Mouse (Mus musculus) gastrocnemius, adult 2 months (tissue): ENCODE measurements at regions not wholly inside any gene's neighbourhood (a gene's known extent, or its start where the extent isn't known, plus 50 kb on each side); places are given as distances from the start of the nearest gene placed in this dataset.

Experiments used
- DNase-seq: peaks from one replicate; pipeline ENCODE4 v3.0.0; 2022
- H3K27ac ChIP-seq: fragments of 200-600 bp; 2 replicates; pipeline ENCODE4 v1.8.1; 2022; ENCODE audit warnings: mild to moderate bottlenecking
- H3K4me3 ChIP-seq: fragments of 200-600 bp; 2 replicates; pipeline ENCODE4 v1.8.1; 2022; ENCODE audit warnings: mild to moderate bottlenecking, moderate library complexity
- CTCF ChIP-seq: fragments of 200-600 bp; IDR thresholded peaks from 2 replicates; pipeline ENCODE4 v1.8.1; 2022; ENCODE audit warnings: antibody characterized with exemption, mild to moderate bottlenecking, moderate library complexity
- intact Hi-C: fragments of 180-260 bp; cut with DNase I; formaldehyde crosslinking; loops from one replicate; pipeline ENCODE4 v1.15.1; 2025

DNA sequence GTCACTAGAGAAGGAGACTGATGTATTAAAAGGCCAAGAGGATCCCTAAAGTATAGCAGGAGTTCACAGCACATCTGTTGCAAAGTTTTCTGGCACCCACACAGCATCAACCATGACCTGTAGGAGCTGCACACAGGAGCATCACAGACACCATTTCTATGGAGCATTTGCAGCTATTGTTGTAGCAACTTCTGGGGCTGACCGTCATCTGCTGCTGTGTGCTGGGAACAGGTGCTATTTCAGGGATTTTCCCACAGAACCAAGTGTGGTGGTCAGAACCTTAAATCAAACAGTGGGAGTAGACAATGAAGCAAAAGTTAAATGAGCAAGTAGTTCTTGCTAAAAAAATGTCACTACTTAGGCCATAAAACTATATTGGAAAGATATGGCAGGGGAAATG lies 106.9 kb upstream of the Ankrd50 start:
- no peak overlapping the region for H3K27ac ChIP-seq
- no peak overlapping the region for H3K4me3 ChIP-seq
- no peak for DNase-seq
- intact Hi-C loops = loop anchor here (10.0 kb wide), 1 partner anchor 67 kb away; no protein-coding TSS in a partner anchor
- TF ChIP-seq CTCF = no peak

DNA sequence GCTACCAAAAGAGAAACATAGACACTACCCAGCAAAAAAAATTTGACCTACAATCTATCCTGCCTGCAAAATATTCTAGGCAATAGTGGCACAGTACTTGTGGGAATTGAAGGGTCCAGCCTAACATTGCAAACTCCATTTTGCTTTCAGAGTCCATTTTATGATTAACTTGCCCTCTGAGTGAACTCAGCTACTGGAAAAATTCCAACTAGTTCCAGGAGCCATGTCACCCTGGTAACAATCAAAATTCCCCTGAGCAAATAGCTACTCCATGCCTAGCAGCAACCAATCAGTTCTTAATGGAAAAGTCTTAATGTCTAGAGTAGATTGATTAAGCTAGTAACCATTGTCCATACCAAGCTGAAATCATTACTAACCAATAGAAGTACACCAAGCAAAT lies 104.3 kb upstream of the Ankrd50 start:
- Histone ChIP-seq H3K27ac (no peak overlapping the region), H3K4me3 (no peak overlapping the region)
- TF ChIP-seq CTCF = no peak
- intact Hi-C loops = no loop called here
- DNase-seq = no peak

DNA sequence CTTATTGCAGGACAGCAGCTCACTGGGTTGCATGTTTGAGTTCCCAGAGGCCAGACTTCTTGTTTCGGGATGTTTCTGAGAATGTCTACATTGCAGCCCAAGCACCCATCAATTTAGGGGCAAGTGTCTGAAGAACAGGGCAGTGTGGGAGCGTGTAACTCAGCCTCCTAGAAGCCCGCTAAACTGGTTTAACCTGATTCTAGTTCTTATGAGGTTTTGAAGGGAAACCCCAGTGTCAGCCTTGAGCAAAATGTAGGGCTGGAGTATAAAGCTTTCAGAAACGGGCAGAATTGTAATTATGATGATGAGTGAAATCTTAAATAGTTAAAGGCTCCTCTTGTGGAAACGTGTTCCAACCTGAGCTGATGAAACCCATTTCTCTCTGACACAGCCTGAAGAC lies 100.9 kb upstream of the Ankrd50 start:
- intact Hi-C loops = no loop called here
- H3K27ac ChIP-seq = no peak overlapping the region
- no peak for DNase-seq
- TF ChIP-seq CTCF = no peak
- H3K4me3 ChIP-seq = no peak overlapping the region

DNA sequence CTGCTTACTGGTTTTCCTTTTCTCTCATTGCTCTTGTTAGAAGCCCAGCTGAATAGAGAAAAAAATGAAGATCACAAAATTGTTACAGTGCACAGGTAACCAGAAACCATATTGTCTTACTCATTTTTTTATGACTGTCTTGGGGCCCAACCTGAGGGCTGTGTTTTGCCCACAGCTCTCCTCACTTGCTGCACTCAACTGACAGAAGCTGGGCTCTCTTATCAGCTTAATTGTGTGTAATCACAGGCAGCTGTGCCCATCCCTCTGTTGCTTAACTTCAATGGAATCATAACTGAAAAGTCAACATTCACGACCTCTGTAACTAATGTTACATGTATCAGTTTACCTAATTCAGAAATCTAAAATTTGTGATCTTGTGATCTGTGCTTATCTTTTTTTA lies 95.1 kb upstream of the Ankrd50 start:
- Histone ChIP-seq H3K27ac (no peak overlapping the region), H3K4me3 (no peak overlapping the region)
- no peak for TF ChIP-seq CTCF
- intact Hi-C loops = no loop called here
- no peak for DNase-seq

DNA sequence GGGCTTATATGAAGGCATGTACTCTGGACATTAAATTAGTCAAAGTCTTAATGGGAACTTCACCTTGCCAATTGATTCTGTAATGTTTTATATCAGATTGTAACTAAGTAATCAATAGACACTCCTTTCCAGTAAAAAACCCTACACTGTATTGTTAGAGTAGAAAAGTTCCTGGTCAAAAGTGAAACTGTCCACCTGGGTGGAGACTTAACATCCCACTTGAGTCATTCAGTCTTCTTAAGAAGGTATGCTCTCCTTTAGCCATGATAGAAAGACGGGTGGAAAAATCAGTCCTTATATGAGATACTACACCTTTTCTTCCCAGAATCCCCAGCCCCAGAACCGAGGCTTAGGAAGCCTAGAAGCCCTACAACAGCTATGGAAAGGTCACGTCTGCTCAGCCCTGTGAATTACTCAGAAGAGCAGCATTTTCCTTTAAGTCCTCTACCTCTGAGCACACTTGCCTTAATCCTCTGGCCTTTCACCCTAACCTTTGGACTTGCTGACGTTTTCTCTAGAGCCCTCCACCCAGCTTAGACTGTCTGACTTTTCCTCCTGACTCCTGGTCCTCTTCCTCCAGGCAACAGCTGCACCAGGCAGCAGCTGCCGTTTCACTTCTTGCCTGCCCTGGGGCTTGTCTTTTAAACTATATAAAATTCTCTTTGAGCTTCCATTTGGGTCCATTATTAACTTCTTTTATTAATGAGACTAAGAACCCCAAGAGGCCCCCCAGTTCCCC lies 93.4 kb upstream of the Ankrd50 start:
- no peak for TF ChIP-seq CTCF
- Histone ChIP-seq H3K4me3 (no peak overlapping the region), H3K27ac (no peak overlapping the region)
- intact Hi-C loops = no loop called here
- no peak for DNase-seq

DNA sequence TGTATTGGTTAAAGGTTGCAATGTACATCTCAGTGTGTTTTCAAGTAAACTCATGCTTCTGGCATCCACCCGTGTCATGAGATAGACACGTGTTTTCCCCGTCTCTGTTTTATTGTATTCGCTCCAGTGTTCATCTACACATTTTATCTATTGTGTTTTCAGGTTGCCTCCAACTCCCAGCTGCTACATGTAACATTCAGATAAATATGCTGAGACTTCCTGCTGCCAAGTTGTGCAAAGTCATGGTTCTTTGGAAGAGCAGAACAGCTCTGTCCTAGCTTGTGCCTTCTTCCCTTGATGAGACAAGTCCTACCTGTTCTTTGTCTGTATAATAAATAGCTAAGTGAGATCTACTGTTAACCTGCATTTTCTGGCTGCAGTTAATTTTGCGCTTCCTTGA lies 89.0 kb upstream of the Ankrd50 start:
- Histone ChIP-seq H3K27ac (no peak overlapping the region), H3K4me3 (no peak overlapping the region)
- TF ChIP-seq CTCF = no peak
- intact Hi-C loops = no loop called here
- no peak for DNase-seq

DNA sequence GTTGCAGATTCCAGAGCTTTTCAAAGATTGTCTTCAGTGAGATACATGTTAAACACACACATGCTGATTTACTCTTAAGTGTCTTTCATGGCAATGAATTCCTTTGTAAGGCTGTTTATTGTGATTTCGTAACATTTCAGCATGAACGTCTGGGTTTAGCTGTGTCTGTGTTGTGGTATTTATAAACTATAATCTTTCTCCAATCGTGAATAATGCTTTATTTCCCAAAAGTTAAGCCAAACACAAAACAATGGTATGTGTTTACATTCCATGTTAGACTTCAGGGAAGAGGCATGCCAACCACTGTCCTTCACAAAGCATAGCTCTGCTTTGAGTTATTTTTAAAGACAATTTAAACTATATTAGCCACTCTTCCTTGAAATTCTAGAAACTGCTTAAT lies 87.5 kb upstream of the Ankrd50 start:
- intact Hi-C loops = no loop called here

DNA sequence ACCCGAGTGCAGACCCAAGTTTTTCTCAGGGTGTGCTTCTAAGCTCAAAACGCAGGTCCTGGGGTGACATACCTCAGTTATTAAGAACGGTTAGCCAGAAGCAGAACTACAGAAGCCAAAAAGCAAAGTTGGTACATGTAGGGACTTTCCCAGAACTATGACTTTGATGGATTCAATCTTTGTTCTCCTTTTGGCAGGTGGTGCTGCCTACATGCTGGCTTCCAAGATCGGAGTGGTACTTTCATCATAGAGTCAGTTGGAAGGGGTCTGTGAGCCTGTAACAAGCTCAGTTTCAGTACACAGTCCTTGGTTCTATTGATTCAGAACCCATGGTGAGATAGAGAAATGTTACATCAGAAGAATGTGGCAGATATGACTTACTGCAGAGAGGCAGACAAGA lies 86.6 kb upstream of the Ankrd50 start:
- H3K27ac ChIP-seq = no peak overlapping the region
- intact Hi-C loops = no loop called here
- no peak overlapping the region for H3K4me3 ChIP-seq
- DNase-seq = no peak
- TF ChIP-seq CTCF = no peak

More for the DNA sequence above, 87.5 kb upstream of the Ankrd50 start:
- DNase-seq = no peak
- no peak overlapping the region for H3K4me3 ChIP-seq
- no peak overlapping the region for H3K27ac ChIP-seq
- no peak for TF ChIP-seq CTCF

DNA sequence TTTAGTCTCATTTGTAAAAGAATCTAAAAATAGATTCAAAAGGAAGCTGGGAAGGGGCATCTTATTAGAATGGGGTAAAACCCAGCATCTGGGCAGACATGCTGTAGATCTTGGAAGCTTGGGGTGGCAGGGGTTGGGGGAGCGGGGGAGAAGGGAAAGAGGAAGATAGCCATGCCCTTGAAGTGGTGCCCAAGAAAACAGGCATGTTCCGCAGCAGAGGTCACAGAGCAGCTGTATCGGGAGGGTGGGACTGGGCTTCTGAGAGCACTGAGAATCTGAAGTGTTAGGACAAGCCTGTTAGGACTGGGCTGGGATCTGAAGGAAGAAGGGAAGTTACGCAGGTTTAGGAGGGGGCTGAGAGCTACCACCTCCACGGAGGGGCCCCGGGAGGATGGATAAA lies 84.4 kb upstream of the Ankrd50 start:
- H3K27ac ChIP-seq = no peak overlapping the region
- TF ChIP-seq CTCF = no peak
- no peak overlapping the region for H3K4me3 ChIP-seq
- DNase-seq = no peak
- intact Hi-C loops = no loop called here

DNA sequence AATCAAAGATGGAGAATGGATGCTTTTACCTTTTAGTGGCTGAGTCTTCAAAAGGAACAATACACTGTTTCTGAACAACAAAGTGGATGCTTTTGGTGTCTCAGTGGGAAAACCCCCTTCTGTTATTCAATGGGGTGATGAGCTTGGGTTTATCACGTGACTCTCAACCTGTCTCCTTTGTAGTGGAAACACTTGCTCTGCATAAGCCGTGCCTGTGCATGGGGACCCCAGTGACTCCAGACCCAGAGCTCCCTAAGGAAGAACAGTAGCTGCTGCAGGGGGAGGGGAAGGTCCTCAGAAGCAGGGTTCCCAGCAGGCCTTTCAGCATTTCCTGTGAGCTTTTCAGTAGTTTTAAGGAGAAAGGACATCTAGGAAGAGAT lies 83.9 kb upstream of the Ankrd50 start:
- TF ChIP-seq CTCF = no peak
- Histone ChIP-seq H3K4me3 (no peak overlapping the region), H3K27ac (no peak overlapping the region)
- no peak for DNase-seq
- intact Hi-C loops = no loop called here

DNA sequence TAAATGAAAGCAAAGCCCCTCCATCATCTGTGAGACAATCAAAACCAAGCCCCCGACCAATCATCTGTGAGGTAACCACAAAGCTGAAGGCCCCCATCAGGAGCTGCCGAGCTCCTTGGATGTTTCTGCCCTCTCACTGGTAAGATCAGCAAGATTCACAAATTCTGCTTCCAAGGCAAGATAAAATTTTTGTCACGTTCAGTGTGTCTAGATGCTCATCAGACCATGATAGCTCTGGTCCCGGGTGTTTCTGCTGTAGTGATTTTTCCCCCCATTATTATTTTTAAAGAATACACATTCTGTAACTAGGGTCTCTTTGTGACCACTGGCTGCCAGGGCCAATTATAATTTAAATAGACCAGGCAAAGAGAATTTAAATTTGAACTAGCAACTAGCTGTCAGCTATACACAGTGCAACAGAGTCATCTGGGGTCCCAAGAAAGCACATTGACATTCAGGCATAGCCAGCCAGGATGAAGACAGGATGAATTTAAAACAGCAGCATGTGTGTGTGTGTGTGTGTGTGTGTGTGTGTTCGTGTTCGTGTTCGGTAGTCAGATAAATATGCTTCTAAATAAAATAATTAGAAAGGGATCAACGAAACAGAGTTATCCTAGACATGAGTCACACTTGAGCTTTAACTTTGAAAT lies 83.4 kb upstream of the Ankrd50 start:
- no peak overlapping the region for H3K4me3 ChIP-seq

DNA sequence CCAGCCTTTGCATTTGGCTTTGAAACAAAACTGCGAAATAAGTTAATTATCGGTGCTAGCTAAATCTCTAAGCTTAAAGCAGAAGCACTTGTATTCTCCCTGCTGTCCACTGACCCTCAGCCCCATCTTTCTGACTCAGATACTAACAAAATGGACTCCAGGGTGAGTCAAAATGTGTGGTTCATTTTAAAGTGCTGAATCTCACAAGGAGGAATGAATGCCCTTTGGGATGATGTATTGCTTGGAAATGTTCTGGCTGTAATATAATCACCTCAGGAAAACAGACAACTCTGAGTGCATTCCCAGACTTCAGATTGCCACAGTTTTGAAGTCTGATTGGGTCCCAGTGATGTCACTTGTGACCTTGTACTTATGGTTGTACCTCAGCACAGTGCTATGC lies 81.9 kb upstream of the Ankrd50 start:
- no peak for TF ChIP-seq CTCF
- H3K27ac ChIP-seq = no peak overlapping the region
- intact Hi-C loops = no loop called here
- H3K4me3 ChIP-seq = no peak overlapping the region
- no peak for DNase-seq

More for the DNA sequence above, 83.4 kb upstream of the Ankrd50 start:
- no peak for TF ChIP-seq CTCF
- DNase-seq = no peak
- intact Hi-C loops = no loop called here
- no peak overlapping the region for H3K27ac ChIP-seq

DNA sequence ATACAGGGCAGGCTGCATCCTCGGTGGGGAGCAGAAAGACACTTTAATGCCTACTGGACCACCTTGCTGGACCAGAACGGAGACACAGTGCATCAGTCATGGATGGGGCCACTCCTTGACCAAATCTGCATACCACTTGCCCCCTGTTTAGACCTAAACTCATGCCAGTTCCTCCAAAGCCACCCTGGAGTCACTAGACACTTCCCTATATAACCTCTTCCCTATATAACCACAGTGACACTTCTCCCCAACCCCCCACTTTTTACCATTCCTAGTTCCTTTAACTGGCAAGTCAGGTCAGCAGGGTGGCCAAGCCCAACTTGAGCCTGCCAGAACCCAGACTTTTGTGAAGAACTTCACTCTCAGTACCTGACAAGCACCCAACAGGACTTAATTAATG lies 80.2 kb upstream of the Ankrd50 start:
- Histone ChIP-seq H3K27ac (no peak overlapping the region), H3K4me3 (no peak overlapping the region)
- no peak for TF ChIP-seq CTCF
- intact Hi-C loops = no loop called here
- DNase-seq = no peak

DNA sequence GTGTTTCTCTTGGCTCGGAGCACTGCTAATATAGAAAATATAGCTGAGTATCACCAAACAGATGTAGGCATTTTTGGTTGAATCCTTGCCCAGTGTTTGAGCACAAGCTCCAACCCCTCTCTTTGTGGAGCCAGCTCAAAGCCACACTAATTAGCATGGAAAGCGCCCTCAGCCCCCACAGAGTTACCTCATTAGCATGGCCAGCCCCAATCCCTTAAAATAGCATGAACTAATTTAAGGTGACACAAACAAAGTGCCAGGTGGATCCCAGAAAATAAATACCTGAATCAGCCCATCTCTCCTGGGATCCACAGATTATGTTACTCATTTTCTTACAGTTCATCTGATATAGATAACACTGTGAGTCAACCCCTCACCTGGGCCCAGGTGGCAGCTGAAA lies 79.7 kb upstream of the Ankrd50 start:
- Histone ChIP-seq H3K27ac (no peak overlapping the region), H3K4me3 (no peak overlapping the region)
- intact Hi-C loops = no loop called here
- no peak for DNase-seq
- no peak for TF ChIP-seq CTCF
